Mouse (Mus musculus) heart, adult 10 weeks (tissue): Measurements from ENCODE around the gene Gm10031. TPM values are rescaled to one million over a fixed set of nuclear protein-coding genes. Genes with fewer than 3 reads are reported as not detected.

Source experiments
- polyA plus RNA-seq: library from polyadenylated mRNA; stranded (reverse); fragments of 350-450 nt; fragmentation: Illumina TruSeq; extraction: RNeasy Lipid Tissue Mini Kit (QIAGEN cat#74804); gene quantifications from one replicate; pipeline ENCODE4 v1.2.3, GENCODE M21; 2014; ENCODE audit warnings: low read depth, low replicate concordance

Gene Gm10031
- polyA plus RNA-seq, result 5.9 TPM

DNA sequence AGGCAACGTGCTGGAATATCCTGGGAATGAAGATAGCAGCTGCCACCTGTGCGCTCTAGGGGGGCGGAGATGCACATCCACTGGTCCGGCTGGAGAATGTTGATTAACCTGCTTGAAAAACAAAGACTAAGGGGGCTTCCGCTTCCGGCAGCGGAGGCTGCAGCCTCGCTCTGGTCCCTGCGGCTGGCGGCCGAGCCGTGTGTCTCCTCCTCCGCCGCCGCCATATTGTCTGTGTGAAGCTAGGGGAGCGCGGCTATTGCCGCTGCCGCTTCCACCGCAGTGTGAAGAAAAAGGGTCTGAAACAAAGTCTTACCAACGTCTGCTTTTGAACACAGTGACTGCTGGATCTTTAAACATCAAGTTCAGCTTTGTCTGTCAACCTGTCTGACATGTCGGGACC is at the start of gene Gm10031:
Gene Gm10031 (plus strand): TSS at position 171 of the 400 bp plus-strand sequence.

GRCm38 (mm10) chr1:156558024-156558930 is 34.5 kb downstream of the Gm10031 start, which contains the start of gene Abl2:
TSS of gene Abl2 (plus strand) at chr1:156558786.

Other genes with a start within 250 kb of the Gm10031 start
- gene Tdrd5, start 220.3 kb upstream of the Gm10031 start, polyA plus RNA-seq, result not detected
- not detected for gene Nphs2, start 213.3 kb upstream of the Gm10031 start, polyA plus RNA-seq
- gene Gm2000, start 158.0 kb upstream of the Gm10031 start, polyA plus RNA-seq, result 207 TPM
- gene Axdnd1, start 102.9 kb upstream of the Gm10031 start, polyA plus RNA-seq, result not detected
- 2.4 TPM for gene Soat1, start 49.7 kb upstream of the Gm10031 start, polyA plus RNA-seq
- gene Abl2, start 34.8 kb downstream of the Gm10031 start, polyA plus RNA-seq, result 11.3 TPM
- gene Tor3a, start 150.3 kb downstream of the Gm10031 start, polyA plus RNA-seq, result 10.5 TPM
- 48.4 TPM for gene Fam20b, start 195.1 kb downstream of the Gm10031 start, polyA plus RNA-seq